Mouse (Mus musculus) telencephalon, adult 2 months (tissue): Measurements from ENCODE around the gene Selenok.

ENCODE experiments used
- DNase-seq: peaks from one replicate; pipeline ENCODE4 v3.0.0-alpha.2; 2011; ENCODE audit warnings: low read depth, low spot score

Gene Selenok

GRCm38 (mm10) chr14:29968075-29968821 lies at the start of gene Selenok:
Gene Selenok, plus strand, starts transcription at chr14:29968308.
- peak; percentile 99 for DNase-seq

DNA sequence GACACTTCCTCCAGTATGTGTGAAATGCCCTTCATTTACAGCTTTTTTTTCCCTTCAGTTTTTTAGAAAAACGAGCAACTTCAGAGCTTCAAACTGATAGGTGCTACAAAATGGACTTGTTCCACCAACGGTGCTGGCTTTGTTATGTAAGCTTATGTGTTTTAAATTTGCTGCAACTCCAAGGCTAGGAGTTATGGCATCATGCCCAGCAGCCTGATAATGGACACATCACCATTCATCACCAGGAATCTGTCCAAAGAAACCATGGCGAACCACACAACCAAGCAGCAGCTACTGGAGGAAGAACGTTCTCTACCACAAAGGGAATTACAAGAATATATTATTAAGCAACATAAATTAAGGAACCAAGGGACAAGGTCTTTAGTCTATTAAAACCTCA lies 39.1 kb upstream of the Selenok start:
- no peak for DNase-seq

GRCm38 (mm10) chr14:29935516-29935915 lies 32.6 kb upstream of the Selenok start:
- no peak for DNase-seq

GRCm38 (mm10) chr14:29937466-29937865 lies 30.6 kb upstream of the Selenok start:
- DNase-seq: peak; percentile 70

DNA sequence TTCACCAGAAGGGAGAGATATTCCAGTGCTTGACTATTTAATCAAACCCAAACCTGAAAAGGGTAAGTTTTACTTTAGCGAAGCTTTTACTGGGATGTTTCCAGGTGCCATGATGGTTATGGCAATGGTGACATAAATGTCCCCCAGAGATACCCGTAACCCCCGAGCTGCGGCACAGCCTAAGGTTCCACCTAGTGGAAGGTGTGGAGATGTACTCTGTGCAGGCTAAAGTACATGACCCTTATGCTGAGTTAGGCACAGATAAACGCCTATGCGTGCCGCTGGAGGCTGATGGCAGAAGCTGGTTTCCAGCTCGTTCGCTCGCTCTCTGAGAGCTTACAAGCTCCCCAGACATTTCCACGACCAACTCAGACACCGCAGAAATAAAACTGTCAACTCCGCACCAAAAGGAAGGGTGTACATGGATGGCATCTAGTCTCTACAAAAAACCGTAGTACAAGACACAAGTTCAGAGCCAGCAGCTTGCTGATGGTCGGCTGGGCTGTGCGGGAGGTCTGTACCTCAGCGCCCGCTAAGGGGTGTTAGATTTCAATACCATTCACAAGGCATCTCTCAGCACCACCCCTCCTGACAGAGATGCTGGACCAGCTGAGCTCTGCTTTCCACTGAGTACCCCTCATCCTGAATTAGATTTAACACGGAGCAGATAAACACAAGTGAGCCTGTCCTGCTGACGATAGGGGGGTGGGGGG lies 28.4 kb upstream of the Selenok start:
- DNase-seq: no peak

DNA sequence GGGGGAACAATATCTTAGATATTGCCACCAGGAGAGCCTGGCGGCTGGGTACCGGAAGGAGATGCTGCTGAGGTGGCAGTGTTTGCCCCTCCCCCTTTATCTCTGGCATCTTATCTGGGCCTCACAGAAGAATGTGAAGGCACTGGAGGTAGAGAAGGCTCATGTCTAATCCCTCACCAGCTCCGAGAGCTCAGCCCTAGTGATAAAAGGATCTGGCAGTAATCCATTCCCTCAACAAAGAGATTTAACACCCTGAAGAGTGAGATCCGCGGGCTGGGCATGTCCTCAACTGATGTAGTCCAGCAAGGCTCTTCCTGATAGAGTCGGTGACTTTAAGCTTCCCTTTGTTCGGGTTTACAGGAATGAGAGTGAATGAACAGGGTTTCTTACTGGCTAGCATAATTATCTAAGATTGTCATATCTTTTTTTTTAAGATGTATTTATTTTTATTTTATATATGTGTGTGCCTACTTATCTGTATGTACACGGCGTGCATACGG lies 27.7 kb upstream of the Selenok start:
- DNase-seq: no peak

DNA sequence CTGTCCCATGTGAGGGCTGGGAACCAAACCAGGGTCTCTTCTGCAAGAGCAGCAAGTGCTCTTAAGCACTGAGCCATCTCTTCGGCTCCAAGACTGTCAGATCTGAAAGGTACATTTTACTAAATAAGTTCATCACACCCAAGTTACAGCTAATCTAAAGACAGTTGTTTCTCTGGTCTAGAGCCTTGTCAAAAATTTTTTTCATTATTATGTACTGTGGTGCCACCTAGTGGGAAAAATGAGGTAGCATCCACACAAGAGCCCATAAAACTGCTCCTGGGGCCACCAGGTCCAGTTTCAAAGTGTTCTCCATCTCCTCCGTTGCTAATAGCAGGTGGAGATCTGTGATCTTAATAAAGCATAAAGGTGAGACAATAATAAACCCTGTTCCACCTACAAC lies 27.2 kb upstream of the Selenok start:
- DNase-seq: peak; percentile 40

GRCm38 (mm10) chr14:29946761-29947309 lies 21.3 kb upstream of the Selenok start:
- DNase-seq: no peak

GRCm38 (mm10) chr14:29950805-29951204 lies 17.3 kb upstream of the Selenok start:
- no peak for DNase-seq

DNA sequence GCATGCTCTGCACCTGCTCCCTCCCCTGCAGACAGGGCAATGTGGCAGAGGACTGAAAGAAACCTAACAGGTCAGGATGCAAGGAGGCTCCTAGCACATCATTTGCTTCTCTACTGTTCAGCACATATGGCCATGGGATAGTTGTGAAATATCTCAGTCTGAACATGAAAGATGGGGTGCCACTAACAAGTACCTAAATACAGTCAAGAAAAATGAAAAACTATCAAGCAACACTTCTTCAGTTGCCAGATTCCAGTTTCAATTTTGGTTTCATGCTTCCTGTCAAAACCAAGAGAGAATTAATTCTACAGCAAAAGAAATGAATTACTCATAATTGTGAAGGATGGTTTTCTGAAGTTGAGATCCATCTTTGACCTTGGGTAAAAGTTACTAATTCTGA lies 10.7 kb upstream of the Selenok start:
- no peak for DNase-seq

DNA sequence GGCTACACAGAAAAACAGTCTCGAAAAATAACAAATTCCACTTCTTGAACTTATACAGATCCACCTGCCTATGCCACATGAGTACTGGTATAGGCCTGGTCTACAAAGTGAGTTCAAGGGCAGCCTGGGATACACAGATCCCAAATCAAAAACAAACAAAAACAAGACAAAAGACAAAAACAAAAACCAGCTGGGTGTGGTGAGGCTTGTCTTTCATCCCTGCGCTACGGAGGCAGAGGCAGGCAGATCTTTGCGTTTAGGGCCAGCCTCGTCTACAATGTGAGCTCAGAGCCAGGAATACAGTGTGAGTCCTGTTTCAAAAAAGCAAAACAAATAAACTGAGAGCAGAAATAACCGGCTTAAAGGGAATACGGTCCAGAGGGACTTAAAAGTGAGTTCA lies 497 bp upstream of the Selenok start:
- DNase-seq: no peak

- DNase-seq: no peak
Measured at GRCm38 (mm10) chr14:29971446-29971845, 3.3 kb downstream of the Selenok start.

DNA sequence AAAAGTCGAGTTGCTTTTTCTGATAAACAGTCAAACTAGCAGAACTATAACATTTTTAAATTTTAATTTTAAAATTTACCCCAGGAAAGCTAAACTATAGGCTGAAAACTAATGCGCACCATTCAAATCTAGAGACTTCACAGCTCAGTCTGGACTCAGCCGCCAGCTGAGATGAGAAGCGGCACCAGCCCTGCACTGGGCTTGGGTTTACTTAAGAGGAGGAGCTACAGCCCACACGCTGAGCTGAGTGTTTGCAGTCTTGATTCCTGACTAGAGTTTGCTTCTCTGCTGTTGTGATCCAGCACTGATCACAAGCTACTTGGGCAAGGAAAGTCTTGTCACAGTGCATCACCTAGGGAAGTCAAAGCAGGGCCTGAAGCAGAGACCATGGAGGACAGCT lies 3.9 kb downstream of the Selenok start:
- DNase-seq: no peak

GRCm38 (mm10) chr14:29976927-29977326 lies 8.8 kb downstream of the Selenok start:
- no peak for DNase-seq

GRCm38 (mm10) chr14:29978254-29979204 lies 10.4 kb downstream of the Selenok start, which contains the start of gene Actr8:
Gene Actr8, plus strand, starts transcription at chr14:29978337.
- peak; percentile 72 for DNase-seq

DNA sequence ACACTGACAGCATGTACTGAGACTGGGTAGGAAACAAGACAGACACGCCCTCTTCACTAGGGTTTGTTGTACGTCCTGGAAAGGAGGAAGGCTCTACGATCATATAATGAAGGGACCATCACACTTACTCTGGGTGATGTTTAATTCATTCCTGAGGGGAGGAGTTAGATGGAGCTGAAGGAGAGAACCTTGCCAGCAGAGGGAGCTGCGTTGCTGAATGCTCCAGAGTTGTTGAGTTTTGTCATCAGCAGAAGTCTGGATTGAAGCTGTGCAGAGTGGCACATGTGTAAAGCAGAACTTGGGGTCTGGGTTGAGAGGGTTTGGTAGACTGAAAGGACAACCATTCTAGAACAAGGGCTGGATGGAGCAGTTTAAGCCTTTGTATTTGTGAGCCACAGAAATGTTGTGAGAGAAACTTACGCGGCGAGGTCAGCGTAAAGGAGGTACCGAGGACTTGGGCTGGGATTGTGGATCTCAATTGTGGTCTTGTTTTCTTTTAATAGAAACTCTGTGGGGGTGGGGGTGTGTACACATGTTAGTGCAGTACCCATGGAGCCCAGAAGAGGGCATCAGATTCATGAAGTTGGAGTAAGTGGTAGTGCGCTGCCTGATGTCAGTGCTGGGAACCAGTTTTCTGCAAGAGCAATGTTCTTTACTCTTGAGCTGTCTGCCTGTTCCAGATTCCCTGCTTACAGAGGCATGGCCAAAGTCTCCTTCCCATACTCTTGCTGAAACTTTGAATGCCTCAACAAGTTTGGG lies 12.5 kb downstream of the Selenok start:
- DNase-seq: no peak

GRCm38 (mm10) chr14:29986096-29986495 lies 18.0 kb downstream of the Selenok start:
- no peak for DNase-seq

GRCm38 (mm10) chr14:29987276-29987675 lies 19.2 kb downstream of the Selenok start:
- DNase-seq: no peak

- no peak for DNase-seq
Measured at GRCm38 (mm10) chr14:29987739-29988138, 19.6 kb downstream of the Selenok start.

GRCm38 (mm10) chr14:29988337-29988736 lies 20.2 kb downstream of the Selenok start:
- no peak for DNase-seq

GRCm38 (mm10) chr14:29994976-29995375 lies 26.9 kb downstream of the Selenok start:
- DNase-seq: no peak
